Mouse (Mus musculus) midbrain, embryonic 12.5 days (tissue): ENCODE data around the gene Slc25a10. TPM values are rescaled to one million over a fixed set of nuclear protein-coding genes. Genes with fewer than 3 reads are reported as not detected.
A peak's percentile ranks its signal among the peaks of the same experiment; 100 is the strongest.

ENCODE experiments used
- ATAC-seq: fragments of 200-750 bp; cut with Nextera tagmentation; 2 replicates; pipeline ENCODE4 v1.8.0; 2017; ENCODE audit warnings: low read depth, moderate TSS enrichment, moderate library complexity; ENCODE audit not compliant: low FRiP score
- H3K27ac ChIP-seq: fragments of 300-500 bp; sonication (generic); replicated peaks from 2 replicates; pipeline ENCODE4 v1.5.1; 2016; ENCODE audit warnings: mild to moderate bottlenecking
- H3K27me3 ChIP-seq: fragments of 300-500 bp; sonication (generic); 2 replicates; pipeline ENCODE4 v1.6.1; 2016; ENCODE audit warnings: mild to moderate bottlenecking
- H3K36me3 ChIP-seq: fragments of 300-500 bp; sonication (generic); 2 replicates; pipeline ENCODE4 v1.6.1; 2016
- H3K4me1 ChIP-seq: fragments of 300-500 bp; sonication (generic); 2 replicates; pipeline ENCODE4 v1.6.1; 2016
- H3K4me2 ChIP-seq: fragments of 300-500 bp; sonication (generic); replicated peaks from 2 replicates; pipeline ENCODE4 v1.6.1; 2016; ENCODE audit warnings: mild to moderate bottlenecking, moderate library complexity
- H3K4me3 ChIP-seq: fragments of 300-500 bp; sonication (generic); 2 replicates; pipeline ENCODE4 v1.5.1; 2016; ENCODE audit warnings: mild to moderate bottlenecking
- H3K9ac ChIP-seq: fragments of 300-500 bp; sonication (generic); replicated peaks from 2 replicates; pipeline ENCODE4 v1.6.1; 2016; ENCODE audit warnings: mild to moderate bottlenecking, moderate library complexity
- H3K9me3 ChIP-seq: fragments of 300-500 bp; sonication (generic); 2 replicates; pipeline ENCODE4 v1.6.1; 2016; ENCODE audit warnings: mild to moderate bottlenecking
- WGBS: fragments of 180-500 bp; shearing (Covaris S2); methylation state at CpG from one replicate; pipeline ENCODE4 v1.1.7; 2016; 5-methylcytosine and 5-hydroxymethylcytosine counted together
- polyA plus RNA-seq: library from polyadenylated mRNA; unstranded; fragments of >200 nt; fragmentation: Nextera tagmentation; extraction: Ambion mirVana; gene quantifications from 2 replicates; pipeline ENCODE4 v1.2.1, GENCODE M21; 2016

Slc25a10 gene
- 37.7 and 38.8 TPM in 2 replicates for polyA plus RNA-seq

GRCm38 (mm10) chr11:120491317-120492023 lies at the start of gene Slc25a10:
TSS of gene Slc25a10 (plus strand) at chr11:120491840.
- WGBS: under 1% methylated on average over 32 of the region's 35 CpGs
- Histone ChIP-seq H3K27me3 (no peaks in the 10 kb centered on the region), H3K4me1 (peaks cover 33% of the 10 kb centered on the region), H3K4me2 (peak within 1 kb of the TSS; percentile 95), H3K4me3 (peak within 1 kb of the TSS; percentile 93), H3K36me3 (peaks cover 52% of the 10 kb centered on the region), H3K9me3 (no peaks in the 10 kb centered on the region), H3K27ac (peak within 1 kb of the TSS; percentile 73), H3K9ac (peak within 1 kb of the TSS; percentile 81)
- ATAC-seq: peak; percentile 91

- no peak within 1 kb of the TSS for H3K27ac ChIP-seq
- 92% methylated on average over 3 of the region's 3 CpGs for WGBS
- ATAC-seq: no peak
- no peaks in the 10 kb centered on the region for H3K27me3 ChIP-seq
- no peak within 1 kb of the TSS for H3K4me2 ChIP-seq
- H3K36me3 ChIP-seq: no peaks in the 10 kb centered on the region
- no peak within 1 kb of the TSS for H3K4me3 ChIP-seq
- 0 out of 2 replicates have a peak within 1 kb of the TSS, but pooled peaks have one; percentile 4 for H3K9ac ChIP-seq
- no peaks in the 10 kb centered on the region for H3K4me1 ChIP-seq
- H3K9me3 ChIP-seq: no peaks in the 10 kb centered on the region
Observed at GRCm38 (mm10) chr11:120442344-120442743, 49.3 kb upstream of the Slc25a10 start, which contains the start of gene Tspan10. TSS of gene Tspan10 (plus strand) at chr11:120442644.

DNA sequence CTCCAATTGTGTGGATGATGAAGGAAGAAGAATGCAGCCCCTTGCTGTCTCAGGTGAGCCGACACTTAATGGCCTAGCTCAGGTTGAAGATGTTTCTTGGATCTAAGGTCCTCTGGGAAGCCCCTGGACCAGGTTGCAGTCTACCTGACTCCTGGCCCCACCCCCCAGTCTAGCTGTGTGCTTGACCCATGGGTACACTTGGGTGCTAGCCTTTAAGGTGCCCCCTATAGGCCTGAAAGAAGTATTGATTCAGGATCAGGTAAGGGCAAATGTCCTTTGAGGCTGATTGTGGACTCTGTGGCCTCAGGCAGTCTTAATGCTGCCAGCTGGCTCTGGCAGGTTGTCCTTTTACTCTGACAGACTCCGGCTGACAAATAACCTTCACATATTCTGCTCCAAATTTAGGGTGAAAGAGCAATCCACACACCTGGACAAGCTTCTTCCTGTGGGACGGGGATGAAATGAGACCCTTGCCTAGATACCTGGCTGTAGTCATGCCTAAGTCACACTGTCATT lies 48.8 kb upstream of the Slc25a10 start:
- 83% methylated on average over 3 of the region's 3 CpGs for WGBS
- H3K9ac ChIP-seq: no peak overlapping the region
- H3K4me3 ChIP-seq: no peak overlapping the region
- H3K9me3 ChIP-seq: no peaks in the 10 kb centered on the region
- H3K27me3 ChIP-seq: no peaks in the 10 kb centered on the region
- H3K36me3 ChIP-seq: no peaks in the 10 kb centered on the region
- no peaks in the 10 kb centered on the region for H3K4me1 ChIP-seq
- no peak for ATAC-seq
- no peak overlapping the region for H3K4me2 ChIP-seq
- no peak overlapping the region for H3K27ac ChIP-seq

GRCm38 (mm10) chr11:120444106-120444505 lies 47.5 kb upstream of the Slc25a10 start:
- Histone ChIP-seq H3K36me3 (no peaks in the 10 kb centered on the region), H3K9ac (no peak overlapping the region), H3K9me3 (no peaks in the 10 kb centered on the region), H3K4me2 (no peak overlapping the region), H3K4me3 (no peak overlapping the region), H3K27me3 (no peaks in the 10 kb centered on the region), H3K4me1 (no peaks in the 10 kb centered on the region), H3K27ac (no peak overlapping the region)
- no peak for ATAC-seq
- 67% methylated on average over 6 of the region's 6 CpGs for WGBS

DNA sequence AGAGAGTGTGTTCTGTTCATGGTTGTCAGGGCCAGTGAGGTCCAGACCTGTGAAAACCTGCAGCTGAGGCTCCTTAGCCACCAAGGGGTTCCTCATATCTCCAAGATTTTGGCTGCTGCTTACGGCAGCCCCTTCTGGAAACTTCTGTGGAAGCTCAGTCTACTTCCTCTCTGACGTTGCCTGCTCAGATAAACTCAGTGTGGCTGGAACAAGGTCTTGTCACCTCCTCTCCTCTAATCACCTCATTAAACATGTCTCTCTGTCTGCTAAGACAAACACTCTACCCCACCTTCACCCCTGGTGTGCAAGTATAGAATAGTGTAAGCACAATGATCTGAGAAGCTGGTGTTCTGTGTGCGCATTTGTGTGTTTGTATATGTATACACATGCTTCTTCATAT lies 46.2 kb upstream of the Slc25a10 start:
- Histone ChIP-seq H3K4me2 (no peak overlapping the region), H3K27ac (no peak overlapping the region), H3K36me3 (no peaks in the 10 kb centered on the region), H3K27me3 (no peaks in the 10 kb centered on the region), H3K9me3 (no peaks in the 10 kb centered on the region), H3K4me3 (no peak overlapping the region), H3K9ac (no peak overlapping the region), H3K4me1 (no peaks in the 10 kb centered on the region)
- WGBS: 90% methylated on average over 3 of the region's 3 CpGs
- ATAC-seq: no peak

DNA sequence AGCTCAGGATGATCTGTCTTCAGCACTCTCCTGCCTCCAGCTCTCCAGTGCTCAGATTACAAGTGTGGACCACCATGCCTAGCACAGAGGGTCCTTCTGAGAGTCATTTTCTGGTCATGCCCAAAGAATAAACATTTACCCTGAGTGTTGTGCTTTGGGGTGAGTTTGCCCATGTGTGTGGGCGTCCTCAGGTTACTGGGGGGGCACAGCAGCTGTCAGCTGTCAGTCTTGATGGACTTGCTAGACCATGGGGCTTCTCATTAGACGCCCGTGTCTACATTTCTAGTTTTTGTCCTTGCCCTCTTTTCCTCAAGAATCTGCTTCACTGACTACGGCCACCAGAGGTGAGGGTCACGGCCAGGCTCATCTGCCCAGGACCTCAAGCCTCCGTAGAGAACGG lies 44.5 kb upstream of the Slc25a10 start:
- 87% methylated on average over 7 of the region's 7 CpGs for WGBS
- ATAC-seq: no peak
- Histone ChIP-seq H3K27ac (no peak overlapping the region), H3K27me3 (no peaks in the 10 kb centered on the region), H3K9me3 (no peaks in the 10 kb centered on the region), H3K9ac (no peak overlapping the region), H3K4me2 (no peak overlapping the region), H3K4me3 (no peak overlapping the region), H3K36me3 (no peaks in the 10 kb centered on the region), H3K4me1 (no peaks in the 10 kb centered on the region)

DNA sequence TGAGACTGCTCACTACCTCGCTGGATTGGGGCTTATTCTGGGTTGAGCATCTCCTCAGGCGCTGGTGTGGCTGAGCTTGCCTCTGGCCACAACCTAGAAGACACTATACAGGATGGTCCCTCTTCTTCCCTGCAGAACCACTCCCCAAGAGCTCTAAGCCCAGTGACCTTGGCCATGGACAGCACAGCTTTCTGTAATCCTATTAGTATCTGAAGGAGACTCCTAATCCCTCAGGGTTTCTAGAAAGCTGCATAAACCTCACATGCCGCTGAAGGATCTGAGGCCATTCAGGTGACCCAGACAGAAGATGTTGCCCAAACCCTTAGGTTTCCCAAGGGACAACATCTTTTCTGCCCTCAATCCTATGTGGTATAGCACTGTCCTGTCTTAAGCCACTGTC lies 39.4 kb upstream of the Slc25a10 start:
- no peak for ATAC-seq
- no peaks in the 10 kb centered on the region for H3K36me3 ChIP-seq
- no peak overlapping the region for H3K4me3 ChIP-seq
- H3K27ac ChIP-seq: no peak overlapping the region
- no peak overlapping the region for H3K4me2 ChIP-seq
- H3K27me3 ChIP-seq: no peaks in the 10 kb centered on the region
- H3K4me1 ChIP-seq: peaks cover 3% of the 10 kb centered on the region; the same call in 1 of the 2 replicates
- WGBS: 63% methylated on average over 3 of the region's 3 CpGs
- peak overlapping the region; percentile 8; the same call in 1 of the 2 replicates for H3K9ac ChIP-seq
- no peaks in the 10 kb centered on the region for H3K9me3 ChIP-seq

GRCm38 (mm10) chr11:120453306-120453705 lies 38.3 kb upstream of the Slc25a10 start, which contains the start of gene Pde6g:
TSS of gene Pde6g (minus strand) at chr11:120453500.
- no peak for ATAC-seq
- H3K4me3 ChIP-seq: no peak within 1 kb of the TSS
- WGBS: 93% methylated on average over 4 of the region's 4 CpGs
- H3K27ac ChIP-seq: no peak within 1 kb of the TSS
- H3K4me2 ChIP-seq: no peak within 1 kb of the TSS
- H3K36me3 ChIP-seq: no peaks in the 10 kb centered on the region
- H3K9ac ChIP-seq: no peak within 1 kb of the TSS
- H3K27me3 ChIP-seq: no peaks in the 10 kb centered on the region
- H3K4me1 ChIP-seq: peaks cover 7% of the 10 kb centered on the region; the same call in 1 of the 2 replicates
- H3K9me3 ChIP-seq: no peaks in the 10 kb centered on the region

DNA sequence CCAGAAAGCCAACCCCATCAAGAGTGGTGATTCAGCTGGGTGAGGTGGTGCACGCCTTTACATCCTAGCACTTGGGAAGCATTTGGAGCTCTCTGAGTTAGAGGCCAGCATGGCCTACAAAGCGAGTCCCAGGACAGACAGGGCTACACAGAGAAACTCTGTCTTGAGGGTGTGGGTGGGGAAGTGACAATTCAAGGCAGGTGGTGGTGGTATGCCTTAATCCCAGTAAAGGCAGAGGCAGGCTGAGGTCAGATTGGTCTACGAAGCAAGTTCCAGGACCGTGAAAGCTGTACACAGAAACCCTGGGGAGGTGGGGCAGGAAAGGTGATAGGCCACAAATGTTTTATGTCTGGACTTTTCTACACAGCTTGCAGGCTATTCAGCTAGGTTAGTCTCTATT lies 36.7 kb upstream of the Slc25a10 start:
- no peak for ATAC-seq
- no peak overlapping the region for H3K9ac ChIP-seq
- H3K27me3 ChIP-seq: no peaks in the 10 kb centered on the region
- H3K4me3 ChIP-seq: no peak overlapping the region
- H3K4me2 ChIP-seq: no peak overlapping the region
- no peaks in the 10 kb centered on the region for H3K9me3 ChIP-seq
- peaks cover 17% of the 10 kb centered on the region for H3K4me1 ChIP-seq
- WGBS: 94% methylated on average over 4 of the region's 4 CpGs
- H3K36me3 ChIP-seq: peaks cover 5% of the 10 kb centered on the region
- H3K27ac ChIP-seq: no peak overlapping the region

- Histone ChIP-seq H3K4me3 (no peak overlapping the region), H3K4me1 (peaks cover 17% of the 10 kb centered on the region), H3K9me3 (no peaks in the 10 kb centered on the region), H3K36me3 (peaks cover 8% of the 10 kb centered on the region), H3K9ac (no peak overlapping the region), H3K27ac (no peak overlapping the region), H3K27me3 (no peaks in the 10 kb centered on the region), H3K4me2 (no peak overlapping the region)
- 94% methylated on average over 7 of the region's 7 CpGs for WGBS
- ATAC-seq: no peak
Observed at GRCm38 (mm10) chr11:120455413-120455812, 36.2 kb upstream of the Slc25a10 start.

DNA sequence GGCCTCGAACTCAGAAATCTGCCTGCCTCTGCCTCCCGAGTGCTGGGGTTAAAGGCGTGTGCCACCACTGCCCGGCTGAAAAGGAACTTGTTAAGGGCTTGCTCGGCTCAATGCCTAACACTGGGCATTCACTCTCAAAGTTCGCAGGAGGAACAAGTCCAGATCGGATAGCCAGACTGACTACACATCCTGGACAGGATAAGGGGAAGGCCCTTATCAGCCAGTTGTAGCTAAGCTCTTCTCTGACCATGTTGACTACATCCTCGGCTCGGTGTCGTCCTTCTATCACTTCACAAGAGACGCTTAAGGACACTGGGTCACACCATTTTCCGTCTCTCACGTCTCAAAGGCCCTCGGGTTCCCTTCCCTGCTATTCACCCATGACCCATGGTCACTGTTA lies 34.3 kb upstream of the Slc25a10 start:
- Histone ChIP-seq H3K9me3 (no peaks in the 10 kb centered on the region), H3K27ac (peak overlapping the region; percentile 55), H3K4me3 (peak overlapping the region; percentile 75), H3K9ac (peak overlapping the region; percentile 93), H3K4me1 (peaks cover 17% of the 10 kb centered on the region), H3K27me3 (no peaks in the 10 kb centered on the region), H3K36me3 (peaks cover 26% of the 10 kb centered on the region), H3K4me2 (peak overlapping the region; percentile 98)
- ATAC-seq: peak; percentile 30; the same call in 1 of the 2 replicates
- 35% methylated on average over 14 of the region's 14 CpGs for WGBS
